Mouse (Mus musculus): ENCODE measurements around the gene Shmt2.

Gene Shmt2

DNA sequence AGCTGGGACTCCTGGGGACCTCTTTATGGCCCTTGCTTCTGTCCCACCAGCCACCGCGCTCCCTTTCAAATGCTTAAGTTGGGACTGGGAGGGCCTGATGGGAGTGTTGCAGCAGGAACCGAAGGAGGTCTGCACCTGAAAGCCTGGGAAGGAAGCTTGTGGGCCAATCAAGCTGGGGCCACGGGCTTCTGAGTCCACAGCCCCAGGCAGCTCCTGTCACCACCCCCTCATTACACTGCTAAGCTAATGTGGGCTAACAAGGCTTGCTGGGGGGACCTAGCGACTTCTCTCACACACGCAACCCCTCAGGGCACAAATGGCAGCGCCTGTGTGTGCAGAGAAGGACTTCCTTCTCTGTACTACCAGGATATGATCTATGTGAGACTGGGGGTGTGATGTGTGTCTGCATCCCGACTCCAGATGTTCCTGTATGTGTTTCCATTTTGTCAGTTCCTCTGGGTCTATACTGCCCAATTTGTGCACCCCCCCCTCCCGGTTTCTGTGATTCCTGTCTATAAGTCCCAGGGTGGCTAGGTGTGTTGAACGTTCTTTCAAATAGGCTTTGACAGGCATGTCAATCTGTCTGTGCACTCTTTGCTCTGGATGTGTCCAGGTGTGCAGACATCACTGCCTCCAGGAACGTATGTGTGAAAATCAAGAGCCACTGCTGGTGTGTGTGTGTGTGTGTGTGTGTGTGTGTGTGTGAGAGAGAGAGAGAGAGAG is 11.2 kb downstream of the Shmt2 start:
- DNase-seq: no peak

DNA sequence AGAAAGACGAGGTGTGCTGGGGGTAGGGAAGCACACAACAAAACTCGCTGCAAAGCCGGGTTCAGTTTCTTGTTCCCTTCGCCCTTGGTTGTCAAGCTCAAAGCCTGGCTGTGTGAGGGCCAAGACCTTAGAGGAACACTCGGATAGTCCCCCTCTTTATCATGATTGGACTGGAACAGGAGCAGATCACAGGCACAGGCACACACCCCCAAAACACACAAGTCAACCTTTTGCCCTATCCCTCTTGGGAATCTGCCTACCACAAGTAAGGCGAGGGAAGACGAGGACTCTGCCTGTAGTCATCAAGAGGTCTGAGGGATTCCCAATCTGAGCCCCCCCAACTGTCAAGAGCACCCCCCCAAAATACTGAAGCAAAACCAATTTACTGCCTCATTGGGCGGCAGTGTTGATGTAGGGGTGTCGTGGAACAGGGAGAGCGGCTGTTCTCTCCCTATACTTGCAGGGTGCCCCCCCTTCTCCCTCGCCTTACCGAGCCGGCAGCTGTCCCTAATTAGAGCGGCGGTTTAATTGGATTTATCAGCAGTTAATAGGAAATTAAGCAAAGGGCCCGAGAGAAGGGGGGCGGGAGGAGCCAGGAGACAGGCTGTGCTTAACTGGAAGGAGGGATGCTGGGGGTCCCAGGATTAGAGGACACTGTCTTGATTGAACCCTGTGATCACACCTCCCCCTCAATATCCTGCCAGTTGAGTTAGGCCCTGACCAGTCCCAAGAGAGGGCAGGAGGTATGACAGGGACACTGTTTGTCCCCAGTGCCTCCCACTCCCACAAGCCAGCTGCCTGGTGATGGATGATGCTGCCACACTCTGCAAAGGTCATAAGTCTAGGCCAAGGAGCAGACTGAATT is 12.2 kb downstream of the Shmt2 start:
- DNase-seq: no peak

DNA sequence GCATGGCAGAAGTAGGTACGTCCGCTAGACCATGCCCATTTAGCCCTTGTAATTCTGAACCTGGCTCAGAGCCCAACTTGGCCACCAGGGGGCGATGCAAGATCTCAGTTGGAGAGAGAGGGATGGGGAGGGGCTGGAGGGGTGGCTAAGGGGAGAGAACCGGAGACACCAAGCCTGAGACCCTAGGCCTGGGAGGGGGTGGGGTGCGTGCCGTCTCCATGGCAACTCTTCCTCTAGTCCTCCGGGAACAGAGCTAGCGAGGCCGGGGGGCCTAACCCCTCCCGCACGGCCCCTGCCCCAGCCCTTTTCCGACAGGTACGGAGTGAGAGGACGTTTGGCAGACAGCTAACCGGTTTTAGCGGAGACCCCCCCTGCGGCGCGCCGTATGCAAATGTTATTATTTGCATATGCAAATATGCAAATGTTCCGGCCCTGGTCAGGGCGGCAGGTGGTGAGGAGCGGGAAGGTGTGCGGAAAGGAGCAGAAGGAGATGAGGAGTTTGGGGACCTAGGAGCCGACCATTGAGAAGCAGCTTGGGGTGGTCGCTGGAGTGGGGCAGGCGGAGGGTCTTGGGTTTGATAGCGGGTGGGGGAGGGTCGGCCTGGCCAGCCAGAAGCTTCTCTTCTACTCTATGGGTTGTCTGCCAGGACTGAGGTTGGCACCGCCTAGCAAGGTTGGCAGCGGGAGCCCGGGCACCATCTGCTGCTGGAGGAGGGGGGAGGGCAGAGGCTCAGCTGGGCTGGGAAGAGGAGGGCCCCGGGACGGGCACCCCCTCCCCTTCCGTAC is 13.0 kb downstream of the Shmt2 start:
- DNase-seq: peak; percentile 90

DNA sequence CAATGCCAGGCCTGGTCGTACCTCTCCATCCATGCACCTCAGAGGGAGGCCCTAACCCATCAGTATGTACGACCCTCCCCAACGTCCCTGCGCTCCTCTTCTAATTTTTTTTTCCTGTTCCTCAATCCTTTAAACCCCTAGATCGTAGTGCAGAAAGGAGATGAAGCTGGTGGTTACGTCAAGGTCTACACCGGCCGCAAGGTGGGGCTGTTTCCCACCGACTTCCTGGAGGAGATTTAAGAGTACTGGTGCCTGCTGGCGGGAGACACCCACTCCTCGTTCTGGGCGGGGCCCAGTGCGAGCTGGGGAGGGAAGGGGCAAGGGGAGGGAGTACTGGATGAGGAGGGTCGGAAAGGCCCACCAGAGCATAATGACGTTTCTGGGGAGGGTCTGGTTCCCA is 14.0 kb downstream of the Shmt2 start:
- peak; percentile 77 for DNase-seq

DNA sequence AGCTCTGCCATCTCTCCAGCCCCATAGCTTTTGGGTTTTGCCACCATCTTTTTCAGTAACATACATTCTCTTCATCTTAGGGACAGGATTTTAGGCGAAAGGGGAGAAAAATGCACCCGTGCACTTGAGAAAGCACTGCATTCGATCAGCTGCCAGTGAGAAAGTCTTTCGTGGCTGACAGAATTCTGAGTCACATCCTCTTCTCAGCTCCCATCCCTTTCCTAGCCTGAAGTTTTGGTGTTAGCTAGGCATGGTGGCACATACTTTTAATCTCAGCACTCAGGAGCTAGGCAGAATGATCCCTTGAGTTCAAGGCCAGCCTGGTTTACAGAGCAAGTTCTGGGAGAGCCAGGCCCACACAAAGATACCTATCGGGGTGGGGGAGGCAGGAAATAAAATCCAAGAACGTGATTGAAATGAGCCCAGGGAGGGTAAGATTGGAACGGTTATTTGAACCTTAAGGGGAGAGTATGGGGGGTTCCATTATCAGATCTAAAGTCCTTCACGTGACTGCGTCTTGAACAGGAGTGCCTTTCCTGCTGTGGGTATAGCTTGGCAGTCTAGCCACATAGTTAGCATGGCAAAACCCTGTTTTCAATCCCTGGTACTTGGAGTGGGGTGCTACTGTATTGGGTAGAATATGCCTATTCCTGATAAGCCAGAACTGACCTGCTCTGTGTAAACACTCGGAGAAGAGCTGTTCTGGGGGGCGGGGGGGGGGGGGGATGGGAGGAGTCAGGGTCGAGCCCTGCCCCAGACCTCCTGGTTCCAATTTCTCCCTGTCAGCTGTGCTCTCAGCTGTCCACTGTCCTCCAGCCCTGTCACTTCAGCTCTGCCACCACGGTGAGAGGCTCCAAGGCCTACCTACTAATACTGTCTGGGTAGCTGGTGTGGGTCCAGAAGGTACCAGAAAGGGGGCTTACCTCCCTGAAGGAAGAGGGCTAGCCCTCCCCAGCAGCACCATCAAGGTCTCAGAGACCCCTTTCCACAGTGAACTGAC is 21.1 kb downstream of the Shmt2 start, which contains the start of gene Stac3:
TSS of gene Stac3 (plus strand) at position 793 of the 1,000 bp plus-strand sequence.
- DNase-seq: no peak

DNA sequence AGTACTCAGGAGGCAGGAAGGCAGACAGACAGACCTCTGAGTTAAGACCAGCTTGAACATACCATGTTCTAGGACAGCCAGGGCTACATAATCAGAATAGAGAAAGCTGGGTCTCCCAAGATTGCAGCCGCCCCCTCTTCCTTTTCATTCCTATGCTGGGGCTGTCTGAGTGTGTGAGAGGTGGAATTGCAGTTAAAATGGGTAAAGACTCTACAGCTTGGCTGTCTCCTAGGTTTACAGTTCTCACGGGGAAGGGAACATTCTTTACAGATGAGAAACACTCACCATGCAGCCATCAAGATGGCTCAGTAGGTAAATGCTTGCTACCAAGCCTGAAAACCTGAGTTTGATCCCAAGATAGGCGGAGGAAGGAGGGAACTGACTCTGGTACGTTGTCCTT is 22.2 kb downstream of the Shmt2 start:
- DNase-seq: no peak

DNA sequence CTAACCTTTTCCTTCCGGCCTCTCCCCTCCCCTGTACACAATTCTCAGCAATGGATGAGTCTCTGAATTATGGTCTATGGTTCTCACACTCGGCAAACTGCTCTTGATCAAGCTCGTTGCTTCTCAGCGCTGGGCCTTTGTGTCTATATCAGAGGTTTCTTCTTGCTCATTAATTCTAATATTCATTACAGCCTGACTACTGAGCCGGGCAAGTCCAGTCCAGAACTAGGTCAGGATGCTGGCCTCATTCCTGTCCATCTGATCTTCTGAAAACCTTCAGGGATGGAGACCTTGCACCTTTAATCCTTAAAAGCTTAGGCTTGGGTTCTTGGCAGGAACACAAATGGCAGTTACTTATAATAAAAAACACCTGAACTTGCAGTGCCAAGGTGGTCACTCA is 22.7 kb downstream of the Shmt2 start:
- DNase-seq: no peak

DNA sequence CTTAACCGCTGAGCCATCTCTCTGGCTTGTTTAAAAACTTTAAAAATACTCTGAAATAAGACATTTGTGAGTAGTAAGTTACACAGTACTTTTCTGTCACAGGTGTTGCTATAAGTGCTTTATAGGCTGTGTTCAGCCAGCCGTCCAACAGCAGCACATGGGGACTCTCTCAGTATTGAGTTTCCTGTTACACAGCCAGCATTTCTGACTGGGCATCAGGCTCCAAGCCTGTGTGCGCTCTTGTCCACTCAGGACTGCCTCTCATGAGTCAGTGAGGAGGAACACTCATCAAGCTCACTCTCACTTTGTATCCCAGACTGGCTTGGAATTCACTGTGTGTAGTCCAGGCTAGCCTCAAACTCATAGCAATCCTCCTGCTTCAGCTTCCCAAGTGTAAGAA is 26.1 kb downstream of the Shmt2 start:
- DNase-seq: no peak

DNA sequence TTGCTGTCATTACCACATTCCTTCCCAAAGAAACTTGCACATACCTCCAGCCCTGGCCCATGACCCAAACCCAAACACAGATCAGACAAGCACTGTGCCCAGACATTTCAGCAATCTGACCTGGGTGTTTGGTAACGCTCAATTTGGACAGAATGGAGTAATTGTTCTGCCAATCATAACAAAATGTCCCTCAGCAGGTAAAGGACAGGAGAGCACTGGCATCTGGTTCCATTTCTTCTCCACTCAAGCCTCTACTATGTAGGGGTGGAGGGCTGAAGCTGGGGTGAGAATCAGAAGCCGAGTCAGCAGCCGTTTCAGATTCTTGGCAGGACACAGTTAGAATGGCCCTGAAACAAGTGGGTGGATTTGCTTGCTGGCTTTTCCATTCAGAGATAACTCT is 30.1 kb downstream of the Shmt2 start:
- no peak for DNase-seq

DNA sequence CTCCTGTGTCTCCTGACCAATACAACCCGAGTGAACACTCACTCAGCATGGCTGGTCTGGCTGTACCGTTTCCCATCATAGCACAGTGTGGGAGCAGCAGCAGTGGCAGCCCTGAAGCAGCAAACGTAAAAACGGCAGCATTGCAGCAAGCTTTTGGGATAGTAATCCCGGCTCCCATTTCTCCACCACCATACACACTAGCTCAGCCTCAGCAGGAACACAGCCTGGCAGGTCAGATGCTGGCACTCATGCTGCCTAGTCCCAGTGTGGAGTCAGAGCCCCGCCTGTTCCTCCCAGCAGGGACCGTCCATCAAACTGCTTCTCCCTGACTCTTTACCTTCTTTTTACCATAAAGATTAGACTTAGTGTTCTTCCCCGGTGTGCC is 31.1 kb downstream of the Shmt2 start:
- DNase-seq: no peak

DNA sequence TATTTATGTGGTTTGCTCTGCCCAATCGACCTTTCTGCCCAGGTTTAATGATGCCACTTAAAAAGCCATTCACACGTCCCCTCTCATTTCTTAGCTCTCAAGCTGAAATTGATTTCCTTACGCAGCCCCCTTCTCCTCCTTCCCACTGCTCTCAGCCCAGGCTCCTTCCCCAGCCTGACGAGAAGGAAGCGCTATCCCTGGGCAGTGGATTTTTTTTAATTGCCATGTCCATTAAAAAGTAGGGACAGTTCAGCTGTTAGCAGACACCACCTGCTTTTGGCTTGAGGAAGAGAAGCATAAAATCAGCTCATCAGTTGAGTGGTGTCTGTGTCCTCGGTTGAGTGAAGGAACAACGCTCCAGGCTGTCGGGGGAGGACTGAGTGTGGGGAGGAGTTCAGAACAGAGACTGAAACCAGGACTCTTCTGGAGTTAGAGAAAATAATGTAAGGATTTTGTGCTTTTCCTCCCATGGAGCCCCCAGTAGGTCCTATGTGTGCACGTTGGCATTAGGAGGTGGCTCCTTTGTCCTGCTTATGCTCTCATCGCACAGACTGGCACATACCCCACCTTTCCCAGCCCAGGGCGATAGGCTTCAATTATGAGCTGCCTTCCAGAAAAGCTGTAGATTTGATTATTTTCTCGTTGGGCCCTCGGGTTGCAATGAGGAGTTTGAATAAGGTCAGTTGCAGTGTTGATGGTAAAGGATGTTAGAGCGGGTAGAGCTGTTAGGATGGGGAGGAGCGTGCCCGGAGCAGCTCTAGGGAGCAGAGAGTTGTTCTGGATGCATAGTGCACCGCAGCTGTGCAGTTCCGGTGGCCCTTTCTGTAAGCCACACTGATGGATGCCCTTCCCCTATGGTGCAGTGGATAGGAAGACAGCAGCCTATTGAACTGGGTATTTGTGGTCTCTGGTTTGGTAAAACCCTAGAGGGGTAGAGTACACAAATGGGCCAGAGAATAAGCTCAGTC is 31.8 kb downstream of the Shmt2 start:
- no peak for DNase-seq

DNA sequence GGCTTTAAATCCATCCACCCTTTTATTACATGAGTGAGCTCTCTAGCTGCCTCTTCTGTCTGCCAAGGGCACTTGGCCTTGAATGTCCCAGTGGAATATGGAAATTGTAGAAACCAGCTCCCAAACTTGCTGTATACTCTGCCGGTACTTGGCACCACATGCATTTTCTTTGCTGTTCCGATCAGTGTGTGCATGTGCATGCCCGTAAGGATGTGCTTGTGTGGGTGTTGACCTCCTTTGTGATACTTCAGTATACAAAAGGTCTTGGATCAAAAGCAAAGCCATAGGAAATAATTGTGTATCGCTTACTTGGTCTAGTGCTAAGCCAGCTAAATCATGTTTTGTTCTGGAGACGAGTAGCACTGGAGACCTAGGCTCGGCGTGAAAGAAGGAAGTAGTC is 33.4 kb downstream of the Shmt2 start:
- DNase-seq: no peak

DNA sequence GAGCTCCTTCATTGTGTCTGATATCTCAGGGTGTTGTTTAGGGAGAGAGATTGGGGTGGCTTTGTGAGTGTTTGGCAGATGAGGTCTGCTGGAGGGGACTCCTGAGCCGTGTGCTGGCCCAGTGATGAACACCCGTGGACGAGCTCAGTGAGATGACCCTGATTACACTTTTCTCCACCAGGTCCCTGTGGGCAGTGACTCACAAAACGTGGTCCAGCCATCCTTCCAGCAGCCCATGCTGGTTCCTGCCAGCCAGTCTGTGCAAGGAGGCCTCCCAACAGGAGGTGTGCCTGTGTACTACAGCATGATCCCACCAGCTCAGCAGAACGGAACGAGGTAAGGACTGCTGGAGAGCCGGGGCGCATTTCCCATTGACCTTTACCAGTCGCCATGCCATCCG is 37.0 kb downstream of the Shmt2 start:
- no peak for DNase-seq

DNA sequence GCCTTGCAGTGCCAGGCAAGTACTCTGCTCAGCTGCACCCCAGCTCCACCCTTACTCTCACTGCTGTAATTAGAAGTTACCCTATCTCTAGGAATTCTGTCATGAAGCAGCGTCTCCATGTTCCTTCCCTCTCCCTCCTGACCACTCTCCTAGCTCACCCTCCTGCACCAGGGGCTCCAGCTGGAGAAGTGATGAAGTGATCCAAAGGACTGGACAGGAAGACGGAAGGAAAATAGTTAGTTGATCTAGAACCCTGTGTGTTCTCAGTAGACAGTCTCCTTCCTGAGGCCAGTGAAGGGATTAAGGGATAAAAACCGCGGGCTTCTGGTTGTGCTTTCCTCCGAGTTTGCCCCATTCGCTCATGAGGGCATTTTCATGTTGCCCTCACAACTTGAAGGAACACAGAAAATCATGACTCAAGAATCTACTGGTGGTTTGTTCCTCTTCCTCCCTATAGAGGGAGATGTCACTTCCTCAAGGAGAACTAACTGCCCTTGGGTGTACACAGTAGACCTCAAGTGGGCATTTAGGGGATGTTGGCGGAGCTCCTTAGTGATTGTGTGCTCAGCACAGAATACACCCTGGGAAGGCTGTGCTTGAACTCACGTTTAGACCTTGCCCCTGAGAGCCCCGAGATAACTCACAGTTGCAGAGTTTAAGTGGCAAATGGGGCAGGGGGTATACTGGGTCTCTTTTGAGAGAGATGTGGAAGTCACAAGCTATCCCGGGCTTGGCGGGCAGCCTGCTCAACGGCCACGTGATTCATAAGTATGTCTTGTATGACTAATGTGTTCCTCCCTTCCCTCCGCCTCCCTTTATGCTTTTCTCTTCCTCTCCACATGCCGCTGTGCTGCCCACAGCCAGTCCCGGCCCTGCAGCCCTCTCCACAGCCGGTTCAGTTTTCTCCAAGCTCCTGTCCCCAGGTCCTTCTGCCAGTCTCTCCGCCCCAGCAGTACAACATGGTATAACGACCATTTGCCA is 41.1 kb downstream of the Shmt2 start:
- peak; percentile 51 for DNase-seq

DNA sequence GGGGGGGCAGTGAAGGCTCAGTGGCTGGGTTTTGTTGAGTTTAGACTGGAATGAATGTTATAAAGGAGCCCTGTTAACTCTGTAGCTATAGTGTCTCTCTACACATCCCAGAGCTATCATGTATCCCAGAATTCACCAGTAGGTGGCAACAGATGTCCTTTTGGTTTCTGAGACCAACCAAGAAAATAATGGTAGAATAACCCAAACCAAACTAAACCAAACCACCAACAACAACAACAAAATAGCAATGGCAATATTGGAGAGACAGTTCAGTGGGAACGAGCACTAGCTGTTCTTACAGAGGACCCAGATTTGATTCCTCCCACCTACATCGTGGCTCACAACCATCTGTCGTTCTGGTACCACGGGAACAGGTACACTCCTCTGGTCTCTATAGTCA is 43.1 kb downstream of the Shmt2 start:
- peak; percentile 49 for DNase-seq

DNA sequence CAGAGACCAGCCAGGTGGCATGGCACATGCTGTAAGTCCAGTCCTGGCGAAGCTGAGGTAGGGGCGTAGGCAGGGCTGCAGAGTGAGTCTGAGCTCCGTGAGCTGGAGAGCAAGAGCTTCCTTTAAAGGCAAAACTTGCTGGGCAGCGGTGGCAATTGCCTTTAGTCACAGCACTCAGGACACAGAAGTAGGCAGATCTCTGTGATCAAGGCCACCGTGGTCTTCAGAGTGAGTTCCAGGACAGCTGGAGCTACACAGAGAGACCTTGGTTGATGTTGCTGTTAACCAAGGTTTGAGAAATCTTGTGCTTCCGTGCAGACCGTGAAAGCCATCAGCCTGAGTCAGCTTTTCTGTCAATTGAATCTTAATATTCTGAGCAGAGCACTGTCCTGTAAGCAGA is 44.9 kb downstream of the Shmt2 start:
- no peak for DNase-seq

DNA sequence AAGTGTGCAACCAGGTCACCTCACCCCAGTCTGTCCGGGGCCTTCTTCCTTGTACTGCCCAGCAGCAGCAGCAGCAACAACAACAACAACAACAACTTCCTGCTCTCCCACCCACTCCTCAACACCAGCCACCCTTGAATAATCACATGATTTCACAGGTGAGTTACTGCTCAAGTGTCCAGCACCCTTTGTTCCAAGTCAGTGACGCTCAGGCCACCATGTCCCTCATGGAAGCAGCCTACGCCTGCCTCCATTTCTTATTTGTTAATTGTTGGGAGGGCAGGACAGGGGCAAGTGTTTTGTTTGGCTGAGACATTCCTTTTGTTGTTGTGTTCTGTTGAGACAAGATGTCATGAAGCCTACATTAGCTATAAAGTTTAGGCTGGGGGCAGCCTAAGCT is 45.7 kb downstream of the Shmt2 start:
- no peak for DNase-seq

DNA sequence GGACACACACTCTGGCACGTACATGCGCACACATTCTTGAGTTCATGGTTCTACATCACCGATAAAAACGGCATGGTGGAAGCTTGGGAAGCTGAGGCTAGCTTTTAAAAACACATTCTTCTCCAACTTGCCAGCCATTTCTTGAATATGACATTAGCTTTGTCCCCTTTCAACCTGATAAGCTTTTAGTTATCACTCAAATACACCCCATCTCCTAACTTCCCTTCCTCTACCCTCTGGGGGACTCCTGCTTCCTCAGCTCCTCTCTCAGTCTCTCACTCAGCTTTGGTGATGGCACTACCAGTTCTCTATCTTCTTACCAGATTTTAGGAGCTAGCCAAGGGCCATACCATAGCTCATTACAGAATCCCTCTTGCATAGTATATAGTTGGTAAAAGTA is 47.1 kb downstream of the Shmt2 start:
- DNase-seq: no peak

DNA sequence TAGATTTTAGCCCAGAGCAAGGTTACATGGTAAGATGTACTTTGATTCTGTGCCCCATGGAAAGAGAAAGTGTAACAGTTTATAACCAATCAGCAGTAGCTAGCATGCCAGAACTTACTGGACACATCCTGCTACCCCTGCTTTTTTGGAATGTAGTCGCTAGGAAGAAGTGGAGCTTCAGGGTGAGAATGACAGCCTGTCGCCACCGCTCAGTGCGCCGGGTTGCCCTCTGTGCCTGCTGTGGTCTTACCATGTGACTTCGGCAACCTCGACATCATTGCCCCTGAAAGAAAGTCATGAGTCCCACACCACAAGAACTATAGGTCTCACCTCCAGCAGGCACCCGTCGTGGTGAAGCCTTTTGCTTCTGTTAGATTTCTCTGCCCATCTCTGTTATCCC is 49.5 kb downstream of the Shmt2 start:
- no peak for DNase-seq
